Mouse (Mus musculus) liver, embryonic 16.5 days (tissue): Measurements from ENCODE around the gene Hcfc1r1. TPM values are rescaled to one million over a fixed set of nuclear protein-coding genes. Genes with fewer than 3 reads are reported as not detected.

Experiments
- ATAC-seq: fragments of 200-750 bp; cut with Nextera tagmentation; 2 replicates; pipeline ENCODE4 v1.8.0; 2017; ENCODE audit warnings: low read depth, mild to moderate bottlenecking, moderate number of reproducible peaks, moderate library complexity
- H3K27ac ChIP-seq: fragments of 300-500 bp; sonication (generic); 2 replicates; pipeline ENCODE4 v1.5.1; 2014; ENCODE audit warnings: mild to moderate bottlenecking, low read length
- H3K27me3 ChIP-seq: fragments of 300-500 bp; sonication (generic); 2 replicates; pipeline ENCODE4 v1.6.1; 2014; ENCODE audit warnings: low read depth, low read length, mixed read lengths; ENCODE audit not compliant: control insufficient read depth, insufficient read depth
- H3K36me3 ChIP-seq: fragments of 300-500 bp; sonication (generic); 2 replicates; pipeline ENCODE4 v1.6.1; 2014; ENCODE audit warnings: mild to moderate bottlenecking; ENCODE audit not compliant: control insufficient read depth, insufficient read depth
- H3K4me1 ChIP-seq: fragments of 300-500 bp; sonication (generic); 2 replicates; pipeline ENCODE4 v1.6.1; 2014; ENCODE audit warnings: low read depth, low read length, mixed read lengths; ENCODE audit not compliant: control insufficient read depth
- H3K4me2 ChIP-seq: fragments of 300-500 bp; sonication (generic); 2 replicates; pipeline ENCODE4 v1.6.1; 2014; ENCODE audit warnings: low read depth, low read length, mixed read lengths
- H3K4me3 ChIP-seq: fragments of 300-500 bp; sonication (generic); 2 replicates; pipeline ENCODE4 v1.5.1; 2014; ENCODE audit warnings: low read depth, mild to moderate bottlenecking, low read length
- H3K9ac ChIP-seq: fragments of 300-500 bp; sonication (generic); 2 replicates; pipeline ENCODE4 v1.6.1; 2014; ENCODE audit warnings: low read depth, low read length
- H3K9me3 ChIP-seq: fragments of 300-500 bp; sonication (generic); replicated peaks from 2 replicates; pipeline ENCODE4 v1.6.1; 2016; ENCODE audit warnings: low read length; ENCODE audit not compliant: control insufficient read depth
- whole genome bisulfite sequencing: fragments of 180-500 bp; shearing (Covaris S2); extraction: QIAGEN DNeasy Blood & Tissue Kit; methylation state at CpG from one replicate; pipeline ENCODE4 v1.1.7; 2014; ENCODE audit not compliant: insufficient replicate concordance; 5-methylcytosine and 5-hydroxymethylcytosine counted together
- polyA plus RNA-seq: library from polyadenylated mRNA; unstranded; fragments of >200 nt; fragmentation: Nextera tagmentation; extraction: Ambion mirVana; gene quantifications from 2 replicates; pipeline ENCODE4 v1.2.1, GENCODE M21; 2015

The Hcfc1r1 gene
- polyA plus RNA-seq, 1 experiment from 2014 or later, result 23.2 TPM

GRCm38 (mm10) chr17:23699131-23700077, 26.0 kb downstream of the Hcfc1r1 start:
- peak; percentile 49 for ATAC-seq
- peaks cover 50% of the 10 kb centered on the region for H3K27me3 ChIP-seq
- H3K4me2 ChIP-seq, result peak overlapping the region; percentile 88
- H3K4me3 ChIP-seq, result peak overlapping the region; percentile 63
- no peaks in the 10 kb centered on the region for H3K36me3 ChIP-seq
- H3K4me1 ChIP-seq, result peaks cover 2% of the 10 kb centered on the region
- H3K9me3 ChIP-seq, result no peaks in the 10 kb centered on the region
- H3K27ac ChIP-seq, result no peak overlapping the region
- under 1% methylated on average over 87 of the region's 101 CpGs for WGBS
- H3K9ac ChIP-seq, result peak overlapping the region; percentile 12; the same call in 1 of the 2 replicates

DNA sequence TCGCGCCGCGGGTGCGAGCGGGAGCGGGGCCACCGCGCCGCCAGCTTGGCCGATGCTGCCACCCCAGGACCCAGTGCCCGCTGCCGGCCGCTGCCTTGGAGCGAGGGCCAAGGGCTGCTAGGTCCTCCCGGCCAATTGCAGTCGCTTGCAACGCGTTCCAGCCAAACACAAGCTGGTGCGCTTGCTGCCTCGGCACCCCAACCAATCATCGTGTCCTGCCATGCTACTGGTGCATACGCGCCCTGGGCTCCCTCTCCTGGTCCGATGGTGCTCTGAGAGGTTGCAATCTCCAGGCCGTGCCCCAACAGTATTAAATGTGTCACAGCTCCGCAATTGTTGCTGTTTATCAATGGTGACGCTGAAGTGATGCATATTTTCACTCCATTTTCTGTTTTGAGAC, 26.7 kb downstream of the Hcfc1r1 start:
- no peaks in the 10 kb centered on the region for H3K36me3 ChIP-seq
- no peak overlapping the region for H3K27ac ChIP-seq
- H3K27me3 ChIP-seq, result peaks cover 50% of the 10 kb centered on the region
- WGBS, result under 1% methylated on average over 26 of the region's 28 CpGs
- peak; percentile 92 for ATAC-seq
- H3K9ac ChIP-seq, result peak overlapping the region; percentile 12; the same call in 1 of the 2 replicates
- H3K4me1 ChIP-seq, result peaks cover 2% of the 10 kb centered on the region
- no peaks in the 10 kb centered on the region for H3K9me3 ChIP-seq
- H3K4me2 ChIP-seq, result peak overlapping the region; percentile 88
- peak overlapping the region; percentile 63 for H3K4me3 ChIP-seq

DNA sequence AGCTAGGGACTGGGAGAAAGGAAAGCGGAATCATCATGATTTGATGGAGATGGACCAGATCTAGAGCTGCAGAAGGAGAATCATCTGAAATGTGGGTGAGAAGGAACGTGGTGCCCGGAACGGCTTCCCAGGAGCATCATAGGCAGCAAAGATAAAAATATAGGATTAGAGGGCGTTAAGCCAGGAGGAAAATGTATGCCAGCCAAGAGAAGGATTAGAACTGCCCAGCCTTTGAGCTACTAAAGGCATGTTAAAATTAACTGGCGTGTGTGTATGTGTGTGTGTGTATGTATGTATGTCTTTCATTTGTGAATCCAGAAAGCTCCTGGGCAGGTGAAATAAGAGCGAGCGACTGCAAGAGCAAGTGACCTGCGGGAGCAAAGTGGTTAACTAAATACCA, 29.9 kb downstream of the Hcfc1r1 start:
- no peaks in the 10 kb centered on the region for H3K9me3 ChIP-seq
- H3K4me2 ChIP-seq, result no peak overlapping the region
- H3K27ac ChIP-seq, result no peak overlapping the region
- peaks cover 35% of the 10 kb centered on the region for H3K27me3 ChIP-seq
- peaks cover 2% of the 10 kb centered on the region for H3K4me1 ChIP-seq
- 66% methylated on average over 9 of the region's 9 CpGs for WGBS
- no peaks in the 10 kb centered on the region for H3K36me3 ChIP-seq
- no peak for ATAC-seq
- H3K9ac ChIP-seq, result no peak overlapping the region
- H3K4me3 ChIP-seq, result no peak overlapping the region

DNA sequence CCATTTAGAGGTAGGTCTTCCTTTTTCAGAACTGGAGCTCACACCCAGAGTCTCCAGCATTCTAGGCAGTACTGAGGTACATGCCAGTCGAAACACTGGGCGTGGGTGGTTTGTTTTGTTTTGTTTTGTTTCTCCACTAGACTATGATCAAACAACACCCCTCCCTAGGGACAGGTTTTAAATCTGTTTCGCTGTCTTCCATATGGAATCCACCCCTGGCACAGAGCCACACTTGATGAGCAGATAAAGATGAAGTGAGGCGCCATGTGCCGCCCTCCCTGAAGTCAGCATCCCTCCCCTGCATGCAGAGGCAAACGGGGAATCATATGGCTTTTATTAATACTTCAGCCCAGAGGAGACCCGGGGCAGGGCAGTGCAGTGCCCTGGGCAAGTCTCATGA, 31.3 kb downstream of the Hcfc1r1 start:
- no peaks in the 10 kb centered on the region for H3K9me3 ChIP-seq
- 55% methylated on average over 7 of the region's 7 CpGs for WGBS
- H3K4me3 ChIP-seq, result no peak overlapping the region
- no peaks in the 10 kb centered on the region for H3K4me1 ChIP-seq
- no peaks in the 10 kb centered on the region for H3K36me3 ChIP-seq
- peaks cover 20% of the 10 kb centered on the region for H3K27me3 ChIP-seq
- H3K27ac ChIP-seq, result no peak overlapping the region
- no peak for ATAC-seq
- H3K9ac ChIP-seq, result no peak overlapping the region
- no peak overlapping the region for H3K4me2 ChIP-seq

DNA sequence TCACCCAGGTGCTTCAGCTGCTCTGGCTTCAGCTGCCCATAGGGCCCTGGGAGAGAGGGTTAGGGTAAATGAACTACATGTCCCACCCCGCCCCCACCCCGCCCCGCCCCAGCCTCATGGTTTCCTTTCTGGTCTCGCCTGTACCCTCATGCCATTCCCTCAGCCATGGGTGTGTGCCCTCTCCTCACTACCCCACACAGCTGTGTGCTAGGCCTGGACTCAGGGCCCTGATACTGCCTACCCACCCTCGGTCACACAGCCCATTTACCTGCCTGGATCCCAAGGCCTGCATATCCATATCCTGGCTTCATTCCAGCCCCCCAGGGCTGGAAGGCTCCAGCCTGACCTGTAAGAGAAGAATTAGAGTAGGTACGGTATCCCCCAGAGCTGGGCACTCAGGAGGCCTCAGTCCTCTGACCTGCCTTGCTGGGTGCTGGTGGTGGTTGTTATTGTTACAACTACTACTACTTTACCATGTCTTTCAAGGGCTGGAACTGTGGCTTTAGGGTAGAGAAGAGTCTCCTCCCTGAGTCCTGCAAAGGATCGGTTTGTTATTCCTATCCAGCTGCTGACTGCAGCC, 32.2 kb downstream of the Hcfc1r1 start:
- ATAC-seq, result no peak
- Histone ChIP-seq H3K4me3 (no peak overlapping the region), H3K4me2 (no peak overlapping the region), H3K27me3 (peaks cover 12% of the 10 kb centered on the region), H3K9ac (no peak overlapping the region), H3K9me3 (no peaks in the 10 kb centered on the region), H3K4me1 (no peaks in the 10 kb centered on the region), H3K36me3 (no peaks in the 10 kb centered on the region), H3K27ac (no peak overlapping the region)
- WGBS, result 60% methylated on average over 7 of the region's 7 CpGs

DNA sequence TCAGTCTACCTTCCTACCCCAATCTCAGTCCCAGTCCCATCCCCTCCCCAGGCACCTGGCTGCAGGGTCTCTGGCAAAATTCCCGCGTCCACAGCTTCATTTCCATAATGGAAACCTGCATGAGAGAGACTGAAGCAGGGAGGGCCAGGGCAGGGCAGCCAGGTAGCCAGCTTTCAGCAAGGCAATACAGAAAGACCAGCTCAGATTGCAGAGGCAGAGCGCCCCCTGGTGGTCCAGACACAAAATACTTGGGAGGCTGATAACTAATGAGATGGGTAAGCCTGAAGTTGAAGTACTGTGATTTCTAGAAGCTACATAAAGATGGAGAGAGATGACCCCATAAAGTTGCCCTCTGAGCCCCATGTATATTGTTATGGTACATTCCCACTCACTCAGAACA, 32.8 kb downstream of the Hcfc1r1 start:
- Histone ChIP-seq H3K9ac (no peak overlapping the region), H3K4me2 (no peak overlapping the region), H3K27me3 (peaks cover 6% of the 10 kb centered on the region), H3K4me1 (no peaks in the 10 kb centered on the region), H3K36me3 (no peaks in the 10 kb centered on the region), H3K27ac (no peak overlapping the region), H3K9me3 (no peaks in the 10 kb centered on the region), H3K4me3 (no peak overlapping the region)
- no peak for ATAC-seq
- WGBS, result 2% methylated on average over 3 of the region's 3 CpGs

- H3K9me3 ChIP-seq, result no peaks in the 10 kb centered on the region
- H3K4me3 ChIP-seq, result no peak overlapping the region
- WGBS, result 38% methylated on average over 2 of the region's 2 CpGs
- no peak for ATAC-seq
- no peaks in the 10 kb centered on the region; the same call in 1 of the 2 replicates for H3K4me1 ChIP-seq
- H3K27me3 ChIP-seq, result no peaks in the 10 kb centered on the region
- no peak overlapping the region for H3K27ac ChIP-seq
- no peak overlapping the region for H3K4me2 ChIP-seq
- no peaks in the 10 kb centered on the region for H3K36me3 ChIP-seq
- no peak overlapping the region for H3K9ac ChIP-seq
These were observed 43.6 kb downstream of the Hcfc1r1 start for GRCm38 (mm10) chr17:23717003-23717402.

DNA sequence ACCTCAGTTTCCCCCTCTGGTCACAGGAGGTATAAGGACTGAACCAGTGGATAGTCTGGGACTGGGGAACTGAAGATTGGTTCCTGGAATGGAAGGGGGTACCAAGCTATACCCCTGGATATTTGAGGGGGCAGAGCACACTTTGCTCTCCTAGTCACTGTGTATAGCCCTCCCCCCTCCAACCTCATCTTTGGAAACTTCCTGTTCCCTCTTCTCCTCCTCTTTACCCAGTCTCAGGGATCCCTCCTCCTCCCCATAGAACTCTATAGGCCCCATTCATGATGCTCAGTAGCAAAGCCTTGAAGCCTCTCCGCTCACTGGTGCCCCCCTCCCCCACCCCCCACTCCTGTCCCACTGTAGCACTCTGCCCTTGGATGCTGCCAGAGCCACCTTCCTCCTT, 46.1 kb downstream of the Hcfc1r1 start:
- no peak overlapping the region for H3K4me3 ChIP-seq
- H3K27me3 ChIP-seq, result no peaks in the 10 kb centered on the region
- ATAC-seq, result no peak
- 18% methylated on average over 1 of the region's 1 CpGs for WGBS
- H3K9ac ChIP-seq, result no peak overlapping the region
- no peak overlapping the region for H3K4me2 ChIP-seq
- no peaks in the 10 kb centered on the region for H3K36me3 ChIP-seq
- no peak overlapping the region for H3K27ac ChIP-seq
- no peaks in the 10 kb centered on the region; the same call in 1 of the 2 replicates for H3K4me1 ChIP-seq
- no peaks in the 10 kb centered on the region for H3K9me3 ChIP-seq

DNA sequence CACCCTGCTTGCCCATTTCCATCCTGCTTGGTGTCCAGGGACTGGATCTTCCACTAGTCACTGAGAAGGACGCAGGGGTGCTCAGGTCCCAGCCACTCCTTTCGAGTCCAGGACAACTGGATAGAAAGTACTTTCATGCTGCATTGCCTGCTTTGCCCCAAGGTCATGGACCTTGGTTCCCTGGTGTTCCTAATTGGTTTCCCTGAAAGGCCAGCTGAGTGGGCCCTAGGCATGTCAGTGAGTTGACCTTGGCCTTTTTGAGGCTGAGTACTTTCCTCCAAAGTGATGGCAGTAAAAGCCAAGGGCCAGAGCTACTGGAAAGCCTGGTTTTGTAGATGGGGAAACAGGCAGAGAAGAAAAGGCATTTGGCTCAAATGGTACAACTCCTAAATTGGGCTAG, 48.5 kb downstream of the Hcfc1r1 start:
- Histone ChIP-seq H3K36me3 (no peaks in the 10 kb centered on the region), H3K9me3 (no peaks in the 10 kb centered on the region), H3K27me3 (no peaks in the 10 kb centered on the region), H3K4me1 (peaks cover 7% of the 10 kb centered on the region), H3K9ac (no peak overlapping the region), H3K4me3 (no peak overlapping the region), H3K27ac (no peak overlapping the region), H3K4me2 (no peak overlapping the region)
- 68% methylated on average over 2 of the region's 2 CpGs for WGBS
- ATAC-seq, result no peak
